Mouse (Mus musculus): ENCODE results near the gene Kcna2.

- TF ChIP-seq POLR2A (IDR thresholded peaks at IDR 0.05; ENCODE audit: borderline replicate concordance, control insufficient read depth, low read depth, low read length) (no peak), CTCF (IDR thresholded peaks at IDR 0.05; ENCODE audit: control insufficient read depth, insufficient read depth, low read length) (no peak)
Observed at GRCm38 (mm10) chr3:107147126-107147525, 46.2 kb downstream of the Kcna2 start.
